Mouse (Mus musculus): ENCODE measurements around the gene Tgfbi. TPM values are rescaled to one million over a fixed set of nuclear protein-coding genes. Genes with fewer than 3 reads are reported as not detected.

Tgfbi gene
- total RNA-seq, 1 experiment from 2014 or later = 7.2 TPM

GRCm38 (mm10) chr13:56678826-56679504 lies 69.6 kb downstream of the Tgfbi start:
- no peak for ATAC-seq (replicated peaks; ENCODE audit: low read depth, poor library complexity, severe bottlenecking)

DNA sequence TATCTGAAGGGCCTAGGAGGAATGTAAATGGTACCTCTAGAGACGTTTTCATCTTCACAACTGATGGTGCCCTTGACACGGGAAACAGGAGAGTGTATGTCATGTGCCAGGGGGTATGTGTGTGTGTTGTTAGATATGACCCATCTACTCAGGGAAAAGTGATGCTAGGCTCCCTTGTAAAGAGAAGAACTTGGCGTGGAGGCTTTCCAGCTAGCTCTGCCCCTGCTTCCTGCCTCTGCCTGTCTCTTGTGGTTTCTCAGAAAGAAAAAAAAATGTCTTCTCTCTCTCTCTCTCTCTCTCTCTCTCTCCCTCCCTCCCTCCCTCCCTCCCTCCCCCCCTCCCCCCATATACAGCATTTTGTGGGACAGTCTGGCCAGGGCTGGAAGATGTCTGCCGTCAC lies 72.6 kb downstream of the Tgfbi start:
- no peak for ATAC-seq (replicated peaks; ENCODE audit: low read depth, poor library complexity, severe bottlenecking)

GRCm38 (mm10) chr13:56682326-56682725 lies 73.0 kb downstream of the Tgfbi start:
- ATAC-seq (replicated peaks; ENCODE audit: low read depth, poor library complexity, severe bottlenecking) = no peak

DNA sequence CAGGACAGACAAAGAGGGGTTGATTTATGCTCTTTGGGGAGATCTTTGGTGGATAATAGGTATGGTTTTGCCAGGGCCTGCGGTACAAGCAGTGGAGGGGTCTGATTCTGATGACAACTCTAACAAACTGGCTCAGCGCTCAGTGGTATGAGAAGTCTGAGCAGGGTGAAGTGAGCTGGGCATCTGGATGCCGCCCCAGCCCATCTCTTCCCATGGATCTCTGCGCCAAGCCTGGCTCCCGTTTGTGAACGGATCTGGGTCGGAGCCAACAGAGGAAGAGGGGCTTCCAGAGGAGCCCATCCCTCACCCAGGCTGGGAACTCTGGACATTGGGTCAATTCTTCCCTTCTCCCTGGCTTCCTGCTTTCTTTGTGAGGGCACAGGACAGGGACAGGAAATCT lies 74.0 kb downstream of the Tgfbi start:
- ATAC-seq (replicated peaks; ENCODE audit: low read depth, poor library complexity, severe bottlenecking) = no peak

Other genes starting within 250 kb of the Tgfbi start
- gene Gm3045, start 182.9 kb upstream of the Tgfbi start, total RNA-seq (2017) = not detected in 2 replicates
- gene Slc25a48, start 171.2 kb upstream of the Tgfbi start, total RNA-seq (2017) = not detected in 2 replicates
- not detected in 2 replicates for gene Il9, start 127.3 kb upstream of the Tgfbi start, total RNA-seq (2017)
- not detected in 2 replicates for gene Fbxl21, start 87.1 kb upstream of the Tgfbi start, total RNA-seq (2017)
- not detected in 2 replicates for gene Lect2, start 61.0 kb upstream of the Tgfbi start, total RNA-seq (2017)
- 29.6 and 30.8 TPM in 2 replicates for gene Smad5, start 93.5 kb downstream of the Tgfbi start, total RNA-seq (2017)
- not detected in 2 replicates for gene Gm45623, start 144.3 kb downstream of the Tgfbi start, total RNA-seq (2017)

Data from common myeloid progenitor, adult 5-6 weeks (primary cell).